Mouse (Mus musculus) megakaryocyte progenitor cell, adult 5-6 weeks (primary cell): ENCODE data around the gene Zscan22. TPM values are rescaled to one million over a fixed set of nuclear protein-coding genes. Genes with fewer than 3 reads are reported as not detected.
"Not testable (repeated sequence)": the region's sequence is repeated elsewhere in the genome, so short reads cannot be mapped to it uniquely, and the experiment has no call there.

ENCODE experiments used
- ATAC-seq: replicated peaks from 2 replicates; pipeline ENCODE4 v1.8.0; 2016; ENCODE audit warnings: mild to moderate bottlenecking, moderate TSS enrichment, inconsistent platforms; ENCODE audit not compliant: poor library complexity
- total RNA-seq, 2 experiments: library from RNA; stranded (forward) in 1 of 2; stranded (reverse) in 1 of 2; fragments of 157-497, 149-512 nt in 1 of 2; fragments of 200-1000 nt in 1 of 2; gene quantifications; 2 replicates each; pipeline versions ENCODE4 v1.2.3 to v1.2.4; 2015 to 2017

Gene Zscan22
- total RNA-seq (2015) (20.6 and 22.2 TPM in 2 replicates), total RNA-seq (2017) (6.4 and 8.2 TPM in 2 replicates)

- peak; percentile 99 for ATAC-seq
Observed at GRCm38 (mm10) chr7:12897655-12898410, at the start of gene Zscan22. Zscan22 (plus strand) TSS chr7:12897815.

- peak; percentile 87 for ATAC-seq
Observed at GRCm38 (mm10) chr7:12874301-12874700, 23.3 kb upstream of the Zscan22 start.

- ATAC-seq: no peak
Observed at GRCm38 (mm10) chr7:12880036-12880435, 17.6 kb upstream of the Zscan22 start.

- not testable (repeated sequence) for ATAC-seq
Observed at GRCm38 (mm10) chr7:12880497-12880896, 17.1 kb upstream of the Zscan22 start.

- peak; percentile 99 for ATAC-seq
Observed at GRCm38 (mm10) chr7:12880911-12881660, 16.5 kb upstream of the Zscan22 start, which contains the start of gene Zfp128. Zfp128 (plus strand) TSS chr7:12881177.

GRCm38 (mm10) chr7:12886563-12887266 is 10.9 kb upstream of the Zscan22 start:
- peak; percentile 54 for ATAC-seq

GRCm38 (mm10) chr7:12887585-12887984 is 10.0 kb upstream of the Zscan22 start:
- ATAC-seq: peak; percentile 85

- ATAC-seq: no peak
Observed at GRCm38 (mm10) chr7:12890928-12891327, 6.7 kb upstream of the Zscan22 start.

GRCm38 (mm10) chr7:12891334-12891733 is 6.3 kb upstream of the Zscan22 start:
- peak; percentile 52; the same call in 1 of the 2 replicates for ATAC-seq

GRCm38 (mm10) chr7:12901517-12901916 is 3.9 kb downstream of the Zscan22 start:
- ATAC-seq: no peak

- ATAC-seq: peak; percentile 91
Observed at GRCm38 (mm10) chr7:12903623-12904022, 6.0 kb downstream of the Zscan22 start.

- ATAC-seq: no peak
Observed at GRCm38 (mm10) chr7:12905146-12905545, 7.5 kb downstream of the Zscan22 start.

GRCm38 (mm10) chr7:12909498-12909962 is 11.9 kb downstream of the Zscan22 start:
- peak; percentile 76 for ATAC-seq

GRCm38 (mm10) chr7:12910181-12910668 is 12.6 kb downstream of the Zscan22 start:
- ATAC-seq: peak; percentile 65

GRCm38 (mm10) chr7:12913556-12913955 is 15.9 kb downstream of the Zscan22 start:
- ATAC-seq: 0 out of 2 replicates have a peak, but pooled peaks have one; percentile 27

GRCm38 (mm10) chr7:12920495-12920894 is 22.9 kb downstream of the Zscan22 start:
- not testable (repeated sequence) for ATAC-seq

- ATAC-seq: no peak
Observed at GRCm38 (mm10) chr7:12921318-12921704, 23.7 kb downstream of the Zscan22 start.

- peak; percentile 89 for ATAC-seq
Observed at GRCm38 (mm10) chr7:12921705-12922465, 24.3 kb downstream of the Zscan22 start, which contains the start of gene Rps5. Rps5 (plus strand) TSS chr7:12922290.

- no peak for ATAC-seq
Observed at GRCm38 (mm10) chr7:12922729-12923128, 25.1 kb downstream of the Zscan22 start.

- no peak for ATAC-seq
Observed at GRCm38 (mm10) chr7:12926316-12926715, 28.7 kb downstream of the Zscan22 start.
